Mouse (Mus musculus): ENCODE measurements at regions not wholly inside any gene's neighbourhood (a gene's known extent, or its start where the extent isn't known, plus 50 kb on each side); places are given as distances from the start of the nearest gene placed in this dataset.

DNA sequence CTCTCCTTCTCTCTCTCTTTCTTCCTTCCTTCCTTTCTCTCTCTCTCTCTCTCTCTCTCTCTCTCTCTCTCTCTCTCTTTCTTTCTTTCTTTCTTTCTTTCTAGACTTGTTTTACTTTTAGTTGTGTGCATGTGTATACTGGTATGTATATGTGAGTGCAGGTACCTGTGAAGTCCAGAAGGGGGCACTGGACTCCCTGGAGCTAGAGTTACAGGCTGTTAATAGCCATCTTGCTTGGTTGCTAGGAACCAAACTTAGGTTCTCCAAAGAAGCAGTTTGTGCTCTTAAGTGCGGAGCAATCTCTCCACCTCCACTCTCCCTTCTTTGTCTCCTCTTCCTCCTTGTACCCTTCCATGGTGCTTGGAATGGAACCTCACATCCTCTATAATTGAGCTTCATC lies 77.2 kb downstream of the Gm10604 start:
- DNase-seq (ENCODE audit: low read depth, low spot score), result no peak

- no peak for DNase-seq (ENCODE audit: low read depth, low spot score)
Measured at GRCm38 (mm10) chr4:11903401-11903800, 77.7 kb downstream of the Gm10604 start.

- DNase-seq (ENCODE audit: low read depth, low spot score), result peak; percentile 64
Measured at GRCm38 (mm10) chr4:11899979-11900624, 81.0 kb downstream of the Gm10604 start.

- no peak for DNase-seq (ENCODE audit: low read depth, low spot score)
Measured at GRCm38 (mm10) chr4:11897231-11897630, 83.8 kb downstream of the Gm10604 start.

GRCm38 (mm10) chr4:11895857-11896825 lies 84.9 kb downstream of the Gm10604 start:
- DNase-seq (ENCODE audit: low read depth, low spot score), result peak; percentile 46

- peak; percentile 40 for DNase-seq (ENCODE audit: low read depth, low spot score)
Measured at GRCm38 (mm10) chr4:11893560-11894205, 87.4 kb downstream of the Gm10604 start.

- DNase-seq (ENCODE audit: low read depth, low spot score), result no peak
Measured at GRCm38 (mm10) chr4:11889039-11889600, 91.9 kb downstream of the Gm10604 start.

GRCm38 (mm10) chr4:11887377-11887776 lies 93.7 kb downstream of the Gm10604 start:
- DNase-seq (ENCODE audit: low read depth, low spot score), result no peak

GRCm38 (mm10) chr4:11885499-11885898 lies 95.6 kb downstream of the Gm10604 start:
- peak; percentile 39 for DNase-seq (ENCODE audit: low read depth, low spot score)

- peak; percentile 29 for DNase-seq (ENCODE audit: low read depth, low spot score)
Measured at GRCm38 (mm10) chr4:11884818-11885217, 96.2 kb downstream of the Gm10604 start.

- DNase-seq (ENCODE audit: low read depth, low spot score), result no peak
Measured at GRCm38 (mm10) chr4:11883295-11883694, 97.8 kb downstream of the Gm10604 start.

DNA sequence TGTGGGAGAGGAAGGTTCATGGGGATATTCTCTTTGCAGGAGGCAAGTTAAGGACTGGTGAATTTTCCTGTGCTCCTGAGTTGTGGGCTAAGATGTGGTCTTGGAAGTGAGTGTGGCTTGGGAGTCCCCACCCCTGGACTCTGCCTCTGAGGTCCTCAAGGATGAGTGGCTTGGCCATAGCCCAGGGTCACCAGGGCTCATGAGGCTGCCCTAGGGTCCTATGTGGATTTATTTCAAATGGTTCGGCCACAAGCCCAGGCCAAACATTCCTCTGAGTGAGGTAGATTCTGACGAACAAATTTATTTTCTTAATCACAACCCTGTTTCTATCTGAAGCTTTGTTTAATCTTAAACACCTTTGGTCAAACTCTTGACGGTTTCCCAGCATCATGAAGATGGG lies 98.4 kb downstream of the Gm10604 start:
- no peak for DNase-seq (ENCODE audit: low read depth, low spot score)

DNA sequence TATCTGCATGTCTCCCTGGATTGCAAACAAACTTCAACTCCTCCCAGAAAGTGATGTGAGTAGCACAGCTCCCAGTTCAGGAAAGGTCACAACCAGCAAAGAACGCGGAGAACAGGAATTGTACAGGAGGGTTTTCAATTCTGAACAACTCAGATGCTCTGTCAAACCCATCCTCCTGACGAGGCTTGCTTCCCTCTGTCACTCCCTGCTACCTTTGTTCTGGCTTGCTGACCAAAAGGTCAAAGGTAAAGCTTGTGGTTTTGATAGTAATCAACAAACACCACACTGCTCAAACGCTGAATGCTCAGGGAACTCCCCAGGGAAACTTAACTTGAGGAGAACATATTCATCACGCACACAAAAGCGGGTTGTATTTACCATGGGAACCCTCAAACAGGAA lies 102.4 kb downstream of the Gm10604 start:
- peak; percentile 29 for DNase-seq (ENCODE audit: low read depth, low spot score)

DNA sequence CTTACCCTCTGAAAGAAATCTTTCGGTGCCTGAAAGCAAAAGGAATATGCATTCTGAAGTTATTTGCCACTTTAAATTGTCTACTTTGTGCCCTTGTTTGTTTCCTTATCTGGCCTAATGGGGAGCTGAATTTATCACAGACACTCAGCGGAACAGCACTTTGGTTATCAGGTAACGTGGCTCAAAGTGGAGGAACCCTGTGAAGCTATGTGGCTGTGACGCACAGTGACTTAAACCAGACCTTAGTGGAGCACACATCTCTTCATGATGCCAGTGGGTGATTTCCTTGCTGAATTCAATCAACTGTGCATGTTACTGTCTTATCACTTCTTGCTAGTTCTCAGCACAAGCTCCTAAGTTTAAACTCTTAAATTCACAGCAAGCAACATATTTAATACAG lies 103.1 kb downstream of the Gm10604 start:
- DNase-seq (ENCODE audit: low read depth, low spot score), result no peak

- peak; percentile 8 for DNase-seq (ENCODE audit: low read depth, low spot score)
Measured at GRCm38 (mm10) chr4:11876009-11876408, 105.1 kb downstream of the Gm10604 start.

GRCm38 (mm10) chr4:11874586-11875264 lies 106.3 kb downstream of the Gm10604 start:
- DNase-seq (ENCODE audit: low read depth, low spot score), result no peak

- DNase-seq (ENCODE audit: low read depth, low spot score), result no peak
Measured at GRCm38 (mm10) chr4:11872036-11872435, 109.0 kb downstream of the Gm10604 start.

GRCm38 (mm10) chr4:11869721-11870120 lies 111.3 kb downstream of the Gm10604 start:
- no peak for DNase-seq (ENCODE audit: low read depth, low spot score)

- DNase-seq (ENCODE audit: low read depth, low spot score), result no peak
Measured at GRCm38 (mm10) chr4:11868565-11868964, 112.5 kb downstream of the Gm10604 start.

Data from 3T3-L1 (cell line).